Mouse (Mus musculus) MN1 (cell line): Measurements from ENCODE around the gene Vps33a.
"Not testable (repeated sequence)": the region's sequence is repeated elsewhere in the genome, so short reads cannot be mapped to it uniquely, and the experiment has no call there.

Experiments
- DNase-seq: peaks from one replicate; pipeline ENCODE4 v3.0.0-alpha.2; 2016; ENCODE audit warnings: low spot score

The Vps33a gene

DNA sequence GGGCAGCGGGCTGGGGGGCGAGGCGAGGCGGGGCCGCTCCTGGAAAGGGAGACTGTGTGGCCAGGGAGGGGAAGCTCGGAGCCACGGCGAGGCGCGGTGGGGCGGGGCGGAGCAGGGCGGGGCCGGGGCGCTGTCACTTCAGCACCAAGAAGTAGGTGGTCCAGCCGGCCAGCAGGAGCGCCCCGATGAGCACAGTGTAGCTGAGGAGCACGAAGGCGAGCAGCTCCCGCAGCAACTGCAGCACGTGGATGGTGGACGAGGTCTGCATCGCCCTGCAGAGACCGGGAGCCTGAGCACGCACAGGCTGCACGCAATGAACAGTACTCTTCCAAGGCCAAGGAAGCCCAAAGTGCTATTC is 48.5 kb downstream of the Vps33a start:
- no peak for DNase-seq

DNA sequence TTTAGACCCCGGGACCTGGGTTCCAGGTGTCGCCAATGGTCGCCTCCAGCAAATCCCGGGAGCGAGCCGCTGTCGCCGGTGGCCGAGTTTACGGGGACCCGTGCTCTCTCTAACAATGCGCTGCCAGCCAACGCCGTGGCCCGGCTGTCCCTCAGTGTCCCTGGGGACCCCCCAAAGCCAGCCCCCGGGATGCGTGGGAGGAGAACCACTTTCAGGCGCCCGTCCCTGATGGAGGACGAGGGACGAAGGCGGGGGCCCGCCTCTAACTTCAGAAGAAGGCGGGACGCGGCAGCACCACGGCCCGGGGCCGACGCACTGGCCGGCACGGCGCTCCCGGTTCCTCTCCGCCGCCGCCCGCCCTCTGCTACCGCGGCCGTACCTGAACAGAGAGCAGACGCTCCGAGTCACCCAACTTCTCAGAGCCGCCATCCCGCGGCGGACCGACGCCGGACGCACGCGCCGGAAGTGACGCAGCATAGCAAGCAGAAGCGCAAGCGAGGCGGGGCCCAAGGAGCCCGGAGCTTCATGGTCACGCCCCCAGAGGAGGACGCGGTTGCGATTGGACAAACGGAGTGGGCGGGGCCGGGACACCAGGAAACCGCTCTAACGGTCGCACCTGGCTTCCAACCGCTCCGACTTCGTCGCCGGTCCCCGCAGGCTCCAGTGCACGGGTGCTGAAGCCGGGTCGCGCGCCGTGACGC is 49.0 kb downstream of the Vps33a start, which contains the start of gene Diablo:
Gene Diablo (minus strand): TSS at position 485 of the 701 bp plus-strand sequence.
- DNase-seq: peak; percentile 97

DNA sequence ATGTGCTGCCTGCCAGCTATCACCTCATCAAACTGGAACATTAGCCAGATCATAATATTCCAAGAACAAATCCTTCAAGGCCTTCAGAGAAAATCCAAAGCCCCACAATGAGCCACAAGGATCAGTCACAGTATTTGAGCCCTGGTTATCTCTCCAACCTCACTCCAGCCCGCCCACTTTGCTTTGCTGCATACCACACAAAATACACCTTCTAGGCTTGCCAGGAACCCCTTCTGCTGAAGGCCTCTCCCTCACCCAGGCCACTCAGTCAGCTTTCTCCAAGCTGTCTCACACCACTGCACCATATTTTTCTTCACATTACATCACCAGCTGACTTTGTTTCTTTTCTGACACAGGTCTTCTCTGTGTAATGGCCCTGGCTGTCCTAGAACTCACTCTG is 50.7 kb downstream of the Vps33a start:
- no peak for DNase-seq

DNA sequence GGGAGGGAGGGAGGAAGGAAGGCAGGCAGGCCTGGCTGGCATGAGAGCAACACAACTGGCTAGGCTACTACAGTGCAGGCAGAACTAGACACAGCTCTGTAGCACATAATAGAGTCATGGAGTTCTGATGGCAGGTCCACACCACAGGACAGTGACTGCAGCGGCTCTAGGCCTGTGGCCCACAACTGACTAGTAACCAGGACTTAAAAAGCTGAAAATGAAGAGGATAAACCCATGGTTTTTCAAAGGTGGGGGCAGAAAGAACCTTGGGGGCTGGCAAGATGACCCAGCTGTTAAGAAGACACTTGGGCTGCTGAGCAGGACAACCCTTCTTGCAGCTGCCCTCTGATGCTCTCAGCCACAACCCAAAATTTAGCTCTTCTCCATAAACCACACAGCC is 51.2 kb downstream of the Vps33a start:
- no peak for DNase-seq

DNA sequence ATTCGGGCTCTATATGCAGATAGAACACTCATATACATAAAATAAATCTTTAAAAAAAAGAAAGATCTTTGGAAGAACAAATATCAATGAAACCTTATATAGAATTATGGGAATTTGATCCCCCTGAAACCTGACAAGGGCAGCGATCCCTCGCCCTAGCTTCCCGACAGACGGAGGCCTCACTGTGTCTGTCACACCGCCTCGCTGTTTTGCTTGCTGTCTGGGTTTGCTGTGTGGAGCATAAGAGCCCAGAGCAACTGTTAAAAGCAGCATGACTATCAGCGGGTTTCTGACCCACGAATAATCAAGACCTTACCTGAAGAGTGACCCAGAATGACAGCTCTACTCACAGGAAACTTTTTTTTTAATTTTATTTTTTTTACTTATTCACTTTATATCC is 52.2 kb downstream of the Vps33a start:
- DNase-seq: no peak

DNA sequence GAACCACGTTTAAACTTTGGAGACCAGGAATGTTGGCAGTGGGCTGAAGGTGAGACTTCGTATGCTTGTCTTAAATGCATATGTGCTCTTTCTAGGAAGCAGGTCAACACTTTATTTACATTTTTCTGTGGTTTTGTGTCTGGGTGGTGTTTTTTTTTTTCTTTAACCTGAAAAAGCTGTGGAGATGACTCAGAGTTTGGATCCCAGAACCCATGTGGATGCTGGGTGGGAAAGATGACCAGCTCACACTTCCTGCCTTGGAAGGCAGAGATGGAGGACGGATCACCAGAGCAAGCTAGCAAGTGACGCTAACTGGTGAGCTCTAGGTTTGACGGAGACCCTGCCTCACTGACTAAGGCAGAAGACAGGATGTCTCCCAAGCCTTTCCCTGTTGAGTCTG is 58.0 kb downstream of the Vps33a start:
- DNase-seq: no peak

DNA sequence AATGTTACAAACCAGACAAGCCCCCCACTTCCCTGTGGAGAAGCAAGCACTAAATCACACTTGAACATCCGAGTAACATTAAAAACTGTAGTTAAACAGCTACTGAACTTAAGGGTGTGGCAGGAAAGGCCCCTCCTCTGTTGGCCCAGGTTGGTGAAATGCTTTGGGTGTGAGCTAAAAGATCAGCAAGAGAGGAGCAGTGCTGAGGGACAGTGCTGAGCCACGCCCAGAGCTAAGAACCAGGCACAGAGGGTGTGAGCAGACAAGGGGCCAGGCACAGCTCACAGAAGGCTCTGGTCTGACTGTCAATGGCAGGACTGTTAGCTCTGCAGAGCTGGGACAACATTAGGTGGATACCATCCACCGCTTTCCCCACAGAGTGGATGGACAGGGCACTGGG is 60.7 kb downstream of the Vps33a start:
- DNase-seq: peak; percentile 26

DNA sequence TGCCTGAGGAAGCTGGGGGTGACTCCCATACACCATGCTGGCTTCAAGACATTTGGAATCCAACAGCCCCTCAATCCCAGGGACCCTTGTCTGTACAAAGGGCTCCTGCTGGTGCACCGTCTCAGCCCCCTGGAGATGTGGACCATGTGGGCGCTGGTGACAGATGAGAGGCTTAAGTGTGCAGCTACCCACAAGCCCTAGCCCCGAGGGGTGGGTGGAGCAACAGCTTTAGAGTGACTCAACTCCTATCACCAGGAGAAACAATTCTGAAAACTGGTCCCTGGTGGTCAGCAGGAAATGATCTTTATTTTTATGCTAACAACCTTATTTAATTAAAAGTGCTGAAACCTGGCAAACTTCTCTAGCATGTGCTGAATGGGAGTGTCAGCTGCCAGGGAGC is 61.4 kb downstream of the Vps33a start:
- not testable (repeated sequence) for DNase-seq

DNA sequence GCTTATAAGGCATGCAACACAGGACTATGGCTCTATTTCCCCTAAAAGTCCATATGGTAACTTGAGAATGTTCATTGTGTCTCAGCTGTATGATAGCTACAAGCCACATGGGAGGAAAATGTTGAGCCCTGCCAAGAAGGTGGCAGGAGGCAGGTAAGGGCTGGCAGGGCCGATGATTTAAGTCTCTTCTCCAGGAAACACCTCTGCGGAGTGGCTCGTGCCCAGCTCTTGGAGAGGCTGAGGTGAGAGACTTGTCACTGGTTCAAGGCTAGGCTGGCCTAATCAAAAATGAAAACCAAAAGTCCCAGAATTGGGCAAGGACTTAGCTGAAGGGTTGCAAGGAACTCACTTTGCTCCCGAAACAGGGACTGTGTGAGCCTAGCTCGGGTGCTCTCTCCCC is 62.7 kb downstream of the Vps33a start, which contains the start of gene B3gnt4:
Gene B3gnt4 (plus strand): TSS at position 301 of the 400 bp plus-strand sequence.
- DNase-seq: no peak

DNA sequence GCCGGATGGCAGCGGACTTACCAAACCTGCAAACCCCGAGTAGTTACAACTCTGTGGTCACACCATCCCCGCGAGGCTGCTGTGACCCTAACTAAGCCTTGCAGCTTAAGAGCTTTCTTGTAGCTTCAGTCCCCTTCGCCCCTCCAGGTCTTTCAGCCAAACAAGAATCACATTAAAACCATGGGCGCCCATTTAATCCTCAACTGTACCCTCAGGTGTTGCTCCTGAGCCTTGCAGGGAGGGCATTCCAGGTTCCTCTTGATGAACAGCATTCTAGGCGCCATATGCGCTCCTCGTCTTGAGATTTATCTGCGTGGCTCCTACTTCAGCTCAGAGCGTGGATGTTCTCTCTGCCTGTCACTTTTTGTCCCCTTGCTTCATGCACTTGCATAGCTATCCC is 63.9 kb downstream of the Vps33a start:
- DNase-seq: no peak

DNA sequence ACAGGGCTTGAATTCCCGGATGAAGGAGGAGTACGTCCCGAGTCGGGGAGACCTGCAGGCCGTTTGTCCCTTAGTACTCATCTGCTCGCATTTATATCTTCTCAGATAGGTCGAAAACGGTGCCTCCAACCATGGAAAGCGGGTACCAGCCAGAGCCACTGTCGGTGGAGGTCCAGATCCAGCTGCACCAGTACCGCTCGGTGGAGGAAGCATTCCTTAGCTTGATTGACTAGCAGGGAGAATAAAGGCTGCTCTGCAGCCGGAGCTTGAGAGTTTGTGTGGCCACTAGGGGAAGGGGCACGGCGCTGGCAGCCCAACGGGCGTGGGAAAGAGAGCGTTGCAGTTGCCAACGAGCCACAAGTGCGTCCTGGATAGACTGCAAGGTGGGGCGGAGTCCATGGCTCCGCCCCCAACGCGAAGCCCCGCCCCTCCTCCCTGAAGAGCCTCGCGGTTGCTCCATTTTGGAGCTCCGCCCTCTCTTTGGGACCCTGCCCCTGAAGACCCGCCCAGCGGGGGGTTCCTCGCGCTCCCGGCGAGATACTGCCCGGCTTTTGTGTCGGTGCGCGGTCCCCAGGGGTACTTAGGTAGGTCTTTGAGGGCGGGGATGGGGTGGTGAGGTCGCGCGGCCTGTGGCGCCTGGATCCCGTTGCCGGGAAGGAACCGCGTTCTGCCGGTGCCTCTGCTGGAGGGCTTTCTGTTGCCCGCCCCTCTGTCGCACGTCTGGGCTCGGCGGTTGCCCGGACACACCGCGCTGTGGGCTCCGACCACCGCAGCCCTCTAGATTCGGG is 64.7 kb downstream of the Vps33a start:
- peak; percentile 86 for DNase-seq

DNA sequence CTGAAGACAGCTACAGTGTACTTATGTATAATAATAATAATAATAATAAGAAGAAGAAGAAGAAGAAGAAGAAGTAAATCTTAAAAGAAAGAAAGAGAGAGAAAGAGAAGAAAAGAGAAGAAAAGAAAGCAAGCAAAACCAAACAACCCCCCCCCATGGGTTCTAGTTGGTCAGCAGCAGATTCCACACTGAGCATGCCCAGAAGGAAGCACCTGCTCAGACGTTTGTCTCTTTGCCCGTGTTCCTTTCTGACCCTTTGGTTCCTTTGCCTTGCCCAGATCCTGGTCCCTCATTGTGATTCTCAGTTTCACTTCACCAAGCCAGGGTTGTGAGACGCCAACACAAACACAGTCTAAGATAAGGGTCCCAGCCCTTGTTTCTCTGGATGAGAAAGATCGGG is 70.9 kb downstream of the Vps33a start:
- DNase-seq: no peak

DNA sequence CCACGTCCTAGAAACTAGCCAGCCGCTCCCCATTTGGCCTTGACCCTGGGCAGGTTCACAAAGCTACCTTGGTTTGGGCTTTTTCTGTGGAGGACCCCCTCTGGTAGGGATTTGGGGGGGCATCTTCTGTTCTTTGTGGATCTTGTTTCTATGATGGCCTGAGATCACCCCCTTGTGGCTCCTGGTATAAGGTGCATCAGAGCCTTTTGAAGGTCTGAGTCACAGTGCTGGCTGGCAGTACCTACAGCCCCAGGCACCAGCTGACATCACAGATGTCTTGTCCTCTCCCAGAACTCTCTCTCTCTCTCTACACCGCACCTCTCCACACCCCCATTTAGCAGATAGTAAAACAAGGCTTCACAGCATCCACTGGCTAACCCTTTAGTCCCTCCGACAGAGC is 73.1 kb downstream of the Vps33a start:
- peak; percentile 71 for DNase-seq

DNA sequence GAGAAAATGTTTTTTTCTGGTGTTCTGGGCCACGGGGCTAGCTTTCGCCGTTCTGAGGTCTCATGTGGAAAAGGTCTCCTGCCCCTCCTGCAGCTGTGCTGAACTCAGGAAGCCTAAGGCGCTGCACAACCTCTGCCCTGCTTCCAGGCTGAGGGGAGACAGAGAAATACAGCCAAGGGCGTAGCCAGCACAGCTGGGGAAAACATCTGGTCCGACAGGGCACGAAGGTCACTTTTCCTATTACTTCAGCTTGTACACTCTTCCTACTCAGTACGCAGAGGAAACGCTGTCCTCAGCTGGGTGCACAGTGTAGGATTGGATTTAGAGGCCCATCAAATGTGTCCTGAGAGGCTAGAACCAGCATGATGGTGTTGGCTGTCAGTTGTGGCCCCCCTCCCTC is 82.9 kb downstream of the Vps33a start:
- DNase-seq: no peak

DNA sequence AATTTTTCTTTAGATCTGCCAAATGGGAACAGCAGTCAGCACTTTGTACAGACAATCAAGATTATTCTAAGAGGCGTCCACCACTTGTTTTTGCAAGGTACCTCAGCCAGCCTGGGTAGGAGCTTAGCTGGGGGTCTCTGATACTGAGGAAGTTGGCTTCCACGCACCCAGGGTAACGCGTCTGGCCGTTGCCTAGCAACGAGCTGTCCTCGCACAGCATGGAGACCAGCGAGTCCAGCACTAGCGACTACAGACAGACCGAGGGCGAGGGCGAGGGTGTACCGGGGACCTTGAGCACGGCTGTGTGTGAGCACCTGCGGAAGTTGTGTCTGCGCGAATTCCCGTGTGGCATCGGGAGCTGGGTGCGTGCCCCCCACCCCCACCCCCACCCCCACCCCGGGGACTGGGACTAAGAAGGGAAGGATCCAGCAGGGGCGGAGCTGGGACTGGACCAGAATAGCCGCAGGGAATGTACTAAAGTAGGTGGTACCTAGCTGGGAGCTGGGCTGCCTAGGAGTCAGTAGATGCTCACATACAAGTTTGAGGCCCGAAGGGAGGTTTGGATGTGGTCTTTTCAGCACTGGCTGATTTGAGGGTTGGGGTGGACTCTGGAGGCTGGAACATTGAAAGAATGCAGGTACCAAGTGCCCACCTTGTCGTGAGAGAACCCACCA is 83.6 kb downstream of the Vps33a start, which contains the start of the genes Lrrc43 and Il31:
Gene Lrrc43 (plus strand): TSS at position 194 of the 674 bp plus-strand sequence.
Gene Il31 (minus strand): TSS at position 378 of the 674 bp plus-strand sequence.
- peak; percentile 29 for DNase-seq

DNA sequence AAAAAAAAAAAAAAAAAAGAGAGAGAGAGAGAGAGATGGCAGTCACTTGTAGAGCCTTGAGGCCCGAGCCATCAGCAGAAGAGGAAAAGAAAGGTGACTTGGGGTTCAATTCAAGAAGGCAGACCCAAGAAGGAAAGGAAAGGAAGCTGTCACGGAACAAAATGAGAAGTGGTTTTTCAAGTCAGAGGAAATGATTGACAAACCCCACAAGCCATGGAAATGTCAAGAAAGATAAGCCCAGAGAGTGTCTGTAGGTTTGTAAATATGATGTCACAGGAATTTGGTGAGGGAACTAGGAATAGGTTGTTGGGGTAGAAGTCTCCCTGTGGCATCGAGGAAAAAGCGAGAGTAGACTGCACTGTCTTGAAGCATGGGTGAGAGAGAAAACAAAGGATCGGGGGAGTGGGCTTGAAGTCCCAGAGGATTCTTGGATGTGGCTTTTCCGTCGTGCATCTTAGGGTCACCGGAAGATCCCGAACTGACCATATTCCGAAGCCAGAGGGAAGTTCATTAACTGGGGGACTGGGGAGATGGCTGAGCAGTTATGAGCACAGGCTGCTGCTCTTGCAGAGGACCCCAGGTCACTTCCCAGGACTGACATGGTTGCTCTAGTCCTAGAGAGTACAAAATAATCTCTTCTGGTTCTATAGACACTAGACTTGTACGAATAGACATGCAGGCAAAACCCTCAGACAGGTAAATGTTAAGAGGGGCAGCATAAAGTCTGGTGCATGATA is 85.0 kb downstream of the Vps33a start:
- DNase-seq: no peak
